9 mouse cellular contexts compared by ENCODE assay signal in genomic region chr2:65845551-65845950, GRCm38 (mm10). TPM values are rescaled to one million over a fixed set of nuclear protein-coding genes. Genes with fewer than 3 reads are reported as not detected.
DNase-seq lines count a peak whose midpoint lies in the region; ATAC-seq and TF ChIP-seq lines count a peak whose summit lies in the region.
"Had no signal": no experiment of that assay in that cellular context is flagged by ENCODE, and none has a peak within 500 bp of the region (broad histone marks: within the 10 kb centered on the region; RNA-seq: fewer than 3 reads in every experiment).

Csrnp3 (plus strand) TSS chr2:65845767.

- TF ChIP-seq POLR2A in lung, adult 2 months (IDR thresholded peaks at IDR 0.05; ENCODE audit: borderline replicate concordance, extremely low read depth, low read depth, low read length): no peak

- H3K4me2 ChIP-seq in lung, embryonic 15.5 days: peak within 1 kb of the TSS; percentile 70
- peak within 1 kb of the TSS; percentile 55 for H3K4me2 ChIP-seq in embryonic facial prominence, embryonic 12.5 days (replicated peaks)
- H3K4me2 ChIP-seq in hindbrain, embryonic 11.5 days (replicated peaks; ENCODE audit: low read depth, low read length): peak within 1 kb of the TSS; percentile 67
- H3K4me2 ChIP-seq in midbrain, embryonic 12.5 days (replicated peaks): peak within 1 kb of the TSS; percentile 66
- H3K4me2 ChIP-seq in stomach, embryonic 14.5 days (replicated peaks; ENCODE audit: low read depth, low read length): peak within 1 kb of the TSS; percentile 53

- no peaks in the 10 kb centered on the region for H3K4me1 ChIP-seq in lung, embryonic 15.5 days
- H3K4me1 ChIP-seq in lung, adult 2 months (ENCODE audit: control insufficient read depth, insufficient read depth, low read length): no peaks in the 10 kb centered on the region; the same call in 1 of the 2 replicates
- H3K4me1 ChIP-seq in embryonic facial prominence, embryonic 12.5 days: peaks cover 11% of the 10 kb centered on the region
- peaks cover 5% of the 10 kb centered on the region; the same call in 1 of the 2 replicates for H3K4me1 ChIP-seq in hindbrain, embryonic 11.5 days (replicated peaks; ENCODE audit: control insufficient read depth, insufficient read depth, low read length)
- peaks cover 17% of the 10 kb centered on the region for H3K4me1 ChIP-seq in midbrain, embryonic 12.5 days
- H3K4me1 ChIP-seq in stomach, embryonic 14.5 days (ENCODE audit: control insufficient read depth, insufficient read depth, low read length): no peaks in the 10 kb centered on the region

- H3K27ac ChIP-seq in lung, embryonic 15.5 days: no peak within 1 kb of the TSS
- H3K27ac ChIP-seq in embryonic facial prominence, embryonic 12.5 days: 0 out of 2 replicates have a peak within 1 kb of the TSS, but pooled peaks have one; percentile 41
- peak within 1 kb of the TSS; percentile 54; the same call in 1 of the 2 replicates for H3K27ac ChIP-seq in hindbrain, embryonic 11.5 days (ENCODE audit: low read depth, low read length)
- peak within 1 kb of the TSS; percentile 83 for H3K27ac ChIP-seq in left cerebral cortex, adult 2 months
- H3K27ac ChIP-seq in midbrain, embryonic 12.5 days (replicated peaks): peak within 1 kb of the TSS; percentile 62
- H3K27ac ChIP-seq in stomach, embryonic 14.5 days (ENCODE audit: low read length): no peak within 1 kb of the TSS

- no peaks in the 10 kb centered on the region for H3K27me3 ChIP-seq in lung, embryonic 15.5 days
- H3K27me3 ChIP-seq in embryonic facial prominence, embryonic 12.5 days: no peaks in the 10 kb centered on the region
- no peaks in the 10 kb centered on the region for H3K27me3 ChIP-seq in hindbrain, embryonic 11.5 days (ENCODE audit: control insufficient read depth, insufficient read depth, low read length)
- H3K27me3 ChIP-seq in midbrain, embryonic 12.5 days: no peaks in the 10 kb centered on the region
- no peaks in the 10 kb centered on the region for H3K27me3 ChIP-seq in stomach, embryonic 14.5 days (ENCODE audit: control insufficient read depth, insufficient read depth, low read length)

- peak; percentile 88; the same call in 1 of the 2 replicates for ATAC-seq in lung, embryonic 15.5 days (ENCODE audit: borderline replicate concordance, extremely low read depth, low FRiP score, low TSS enrichment)
- ATAC-seq in embryonic facial prominence, embryonic 12.5 days (ENCODE audit: insufficient number of reproducible peaks, insufficient read depth, low FRiP score, low TSS enrichment): peak; percentile 94
- peak; percentile 84 for ATAC-seq in hindbrain, embryonic 11.5 days (ENCODE audit: low FRiP score)
- peak; percentile 90 for ATAC-seq in midbrain, embryonic 12.5 days (ENCODE audit: low FRiP score, low read depth)
- peak; percentile 89; the same call in 1 of the 2 replicates for ATAC-seq in stomach, embryonic 14.5 days (ENCODE audit: insufficient number of reproducible peaks, insufficient read depth, low FRiP score, low read depth)

- 0% methylated on average over 6 of the region's 6 CpGs for WGBS in lung, embryonic 15.5 days
- WGBS in lung, adult 2 months: 10% methylated on average over 6 of the region's 6 CpGs
- WGBS in embryonic facial prominence, embryonic 12.5 days: 1% methylated on average over 6 of the region's 6 CpGs
- WGBS in hindbrain, embryonic 11.5 days: under 1% methylated on average over 6 of the region's 6 CpGs
- 2% methylated on average over 6 of the region's 6 CpGs for WGBS in midbrain, embryonic 12.5 days
- 1% methylated on average over 6 of the region's 6 CpGs for WGBS in stomach, embryonic 14.5 days

- no peak for DNase-seq in lung, adult 2 months
- DNase-seq in hindbrain, embryonic 11.5 days (ENCODE audit: low spot score): peak; percentile 76
- peak; percentile 67 to 78 for DNase-seq in left cerebral cortex, adult 2 months (ENCODE audit: extremely low spot score in 1 of 2, low spot score in 2 of 2)
- no peak for DNase-seq in spleen, postnatal 4 days (ENCODE audit: low spot score in 2 of 2)

- H3K4me3 ChIP-seq in lung, embryonic 15.5 days: peak within 1 kb of the TSS; percentile 39
- H3K4me3 ChIP-seq in lung, adult 2 months (replicated peaks; ENCODE audit: extremely low read depth, low read depth, low read length): no peak within 1 kb of the TSS
- H3K4me3 ChIP-seq in embryonic facial prominence, embryonic 12.5 days: peak within 1 kb of the TSS; percentile 45
- H3K4me3 ChIP-seq in hindbrain, embryonic 11.5 days (ENCODE audit: low read depth, low read length): peak within 1 kb of the TSS; percentile 52
- peak within 1 kb of the TSS; percentile 57 for H3K4me3 ChIP-seq in left cerebral cortex, adult 2 months
- peak within 1 kb of the TSS; percentile 53 for H3K4me3 ChIP-seq in midbrain, embryonic 12.5 days
- peak within 1 kb of the TSS; percentile 20 for H3K4me3 ChIP-seq in stomach, embryonic 14.5 days (ENCODE audit: low read depth, low read length)

- H3K9me3 ChIP-seq in lung, embryonic 15.5 days: no peaks in the 10 kb centered on the region
- no peaks in the 10 kb centered on the region for H3K9me3 ChIP-seq in embryonic facial prominence, embryonic 12.5 days
- H3K9me3 ChIP-seq in hindbrain, embryonic 11.5 days (ENCODE audit: control insufficient read depth, low read length): no peaks in the 10 kb centered on the region
- no peaks in the 10 kb centered on the region for H3K9me3 ChIP-seq in midbrain, embryonic 12.5 days
- no peaks in the 10 kb centered on the region for H3K9me3 ChIP-seq in stomach, embryonic 14.5 days (ENCODE audit: control insufficient read depth, low read depth, low read length)

- H3K36me3 ChIP-seq in lung, embryonic 15.5 days: no peaks in the 10 kb centered on the region
- H3K36me3 ChIP-seq in embryonic facial prominence, embryonic 12.5 days: no peaks in the 10 kb centered on the region
- H3K36me3 ChIP-seq in hindbrain, embryonic 11.5 days (ENCODE audit: control insufficient read depth, insufficient read depth, low read length): no peaks in the 10 kb centered on the region
- 0 out of 2 replicates have a peak, but pooled peaks cover 2% of the 10 kb centered on the region for H3K36me3 ChIP-seq in midbrain, embryonic 12.5 days
- no peaks in the 10 kb centered on the region for H3K36me3 ChIP-seq in stomach, embryonic 14.5 days (ENCODE audit: control insufficient read depth, insufficient read depth, low read length)

- intact Hi-C loops in left cerebral cortex, adult 2 months (cut with DNase I): loop anchor here (1.0 to 5.0 kb wide), 3 partner anchors 53 to 107 kb away; no protein-coding TSS in a partner anchor

- H3K9ac ChIP-seq in lung, embryonic 15.5 days: no peak within 1 kb of the TSS
- peak within 1 kb of the TSS; percentile 10; the same call in 1 of the 2 replicates for H3K9ac ChIP-seq in embryonic facial prominence, embryonic 12.5 days
- H3K9ac ChIP-seq in hindbrain, embryonic 11.5 days (ENCODE audit: low read depth, low read length): peak within 1 kb of the TSS; percentile 62
- peak within 1 kb of the TSS; percentile 54 for H3K9ac ChIP-seq in midbrain, embryonic 12.5 days (replicated peaks)
- H3K9ac ChIP-seq in stomach, embryonic 14.5 days (replicated peaks; ENCODE audit: low read depth, low read length): no peak within 1 kb of the TSS

- TF ChIP-seq CTCF in lung, adult 2 months (IDR thresholded peaks at IDR 0.05; ENCODE audit: insufficient read depth, low read length): no peak
- no peak for TF ChIP-seq CTCF in left cerebral cortex, adult 2 months (IDR thresholded peaks at IDR 0.05)

RNA-seq across cellular contexts. Expression of gene Csrnp3, which starts in this region (rescaled TPM):
- polyA plus RNA-seq in lung, embryonic 15.5 days (2015; fragmentation: Nextera tagmentation; extraction: Ambion mirVana): 0.40 and 0.59 TPM in 2 replicates
- polyA plus RNA-seq in lung, adult 2 months (2012; rRNA removed): 0.02 TPM in 1 of 2 replicates, not detected in the other
- polyA plus RNA-seq in embryonic facial prominence, embryonic 12.5 days (2016; fragmentation: Nextera tagmentation; extraction: Ambion mirVana): 6.5 and 7.0 TPM in 2 replicates
- polyA plus RNA-seq in hindbrain, embryonic 11.5 days (2014; fragmentation: Nextera tagmentation; extraction: Ambion mirVana): 17.3 and 32.3 TPM in 2 replicates
- 10 to 100 TPM; 87.5 to 89.2 TPM for total RNA-seq in left cerebral cortex, adult 2 months (2021)
- 32.7 and 40.4 TPM in 2 replicates for polyA plus RNA-seq in midbrain, embryonic 12.5 days (2016; fragmentation: Nextera tagmentation; extraction: Ambion mirVana)
- polyA plus RNA-seq in stomach, embryonic 14.5 days (2014; fragmentation: Nextera tagmentation; extraction: Ambion mirVana): 3.9 and 4.2 TPM in 2 replicates
- total RNA-seq: neutrophil, adult 5-6 weeks had no signal

Comparison
In these comparisons a context has a peak if more than half of its experiments do, and no peak if none do; other contexts are left out.
1. Peak in ATAC-seq, H3K4me3 ChIP-seq and H3K4me2 ChIP-seq in lung, embryonic 15.5 days; RNA of the gene not detected or under 1 TPM.
2. H3K27ac ChIP-seq: peak in embryonic facial prominence, embryonic 12.5 days (single experiment), hindbrain, embryonic 11.5 days (single experiment), left cerebral cortex, adult 2 months (single experiment) and midbrain, embryonic 12.5 days (single experiment); none in lung, embryonic 15.5 days (single experiment) and stomach, embryonic 14.5 days (single experiment).
3. H3K9ac ChIP-seq: peak in embryonic facial prominence, embryonic 12.5 days (single experiment), hindbrain, embryonic 11.5 days (single experiment) and midbrain, embryonic 12.5 days (single experiment); none in lung, embryonic 15.5 days (single experiment) and stomach, embryonic 14.5 days (single experiment).
4. DNase-seq: peak in hindbrain, embryonic 11.5 days (single experiment) and left cerebral cortex, adult 2 months (2 of 2); none in lung, adult 2 months (single experiment) and spleen, postnatal 4 days (0 of 2).
5. Peak in every context shown above with its lines, with median percentiles within 50 percentile points of each other: ATAC-seq and H3K4me2 ChIP-seq.